Mouse (Mus musculus): ENCODE results near the gene Srpx2.

DNA sequence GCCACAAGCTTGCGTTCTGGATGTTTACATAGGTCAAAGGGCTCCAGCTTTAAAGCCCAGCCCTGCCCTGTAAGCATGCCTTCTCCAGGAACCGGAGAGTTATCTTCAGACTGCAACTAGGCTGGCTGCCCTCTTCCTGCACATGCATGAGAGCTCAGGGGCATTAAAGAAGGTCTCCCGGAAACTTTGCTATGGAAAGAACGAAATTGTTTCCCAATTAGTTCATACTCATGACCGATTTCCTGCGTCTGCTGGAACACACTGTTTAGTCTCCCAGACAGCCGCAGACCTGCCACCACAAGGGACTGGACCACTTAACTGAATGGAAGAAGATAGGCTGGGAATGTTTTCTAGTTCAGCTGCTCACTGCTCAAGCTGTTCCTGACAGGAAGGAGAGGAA is 6.0 kb downstream of the Srpx2 start:
- TF ChIP-seq HCFC1 (IDR thresholded peaks at IDR 0.05; ENCODE audit: borderline replicate concordance, insufficient read depth, low read length): no peak
- TF ChIP-seq ZC3H11A (IDR thresholded peaks at IDR 0.05; ENCODE audit: borderline replicate concordance, low read depth, low read length): no peak
- TF ChIP-seq MAFK (IDR thresholded peaks at IDR 0.05; ENCODE audit: insufficient read depth, low read depth, low read length): no peak
- no peak for TF ChIP-seq CHD2 (IDR thresholded peaks at IDR 0.05; ENCODE audit: low read depth, low read length)
- TF ChIP-seq ZNF384 (IDR thresholded peaks at IDR 0.05; ENCODE audit: low read depth, low read length): no peak
